Mouse (Mus musculus) kidney, adult 2 months (tissue): ENCODE data around the gene Ptpra. TPM values are rescaled to one million over a fixed set of nuclear protein-coding genes. Genes with fewer than 3 reads are reported as not detected.

ENCODE experiments used
- DNase-seq: peaks from one replicate; pipeline ENCODE4 v3.0.0; 2021
- H3K27ac ChIP-seq: fragments of 200-500 bp; 2 replicates; pipeline ENCODE4 v1.5.1; 2012; ENCODE audit warnings: low read depth, low read length, control low read depth, inconsistent platforms; ENCODE audit not compliant: insufficient read depth
- H3K27me3 ChIP-seq: fragments of 200-500 bp; replicated peaks from 2 replicates; pipeline ENCODE4 v1.6.1; 2012; ENCODE audit warnings: mild to moderate bottlenecking, moderate library complexity, low read length, inconsistent platforms; ENCODE audit not compliant: control insufficient read depth, insufficient read depth
- H3K36me3 ChIP-seq: fragments of 200-500 bp; 2 replicates; pipeline ENCODE4 v1.6.1; 2012; ENCODE audit warnings: mild to moderate bottlenecking, moderate library complexity, low read length, inconsistent platforms; ENCODE audit not compliant: control insufficient read depth, insufficient read depth
- H3K4me1 ChIP-seq: fragments of 200-500 bp; 2 replicates; pipeline ENCODE4 v1.6.1; 2011; ENCODE audit warnings: low read length; ENCODE audit not compliant: control insufficient read depth, insufficient read depth
- H3K4me3 ChIP-seq: fragments of 200-500 bp; 2 replicates; pipeline ENCODE4 v1.5.1; 2011; ENCODE audit warnings: mild to moderate bottlenecking, low read depth, low read length, control low read depth; ENCODE audit not compliant: insufficient read depth
- CTCF ChIP-seq: fragments of 200-500 bp; conservative IDR thresholded peaks from 2 replicates; pipeline ENCODE4 v1.5.1; 2011; ENCODE audit warnings: low read depth, mild to moderate bottlenecking, control low read depth, low read length, moderate library complexity, mixed read lengths; ENCODE audit not compliant: insufficient read depth, insufficient read length
- POLR2A ChIP-seq: fragments of 200-500 bp; IDR thresholded peaks from one replicate; pipeline ENCODE4 v1.6.1; 2011; ENCODE audit warnings: low read depth, low read length, control low read depth
- WGBS: fragments of 180-500 bp; shearing (Covaris S2); methylation state at CpG from one replicate; pipeline ENCODE4 v1.1.7; 2018; 5-methylcytosine and 5-hydroxymethylcytosine counted together
- polyA plus RNA-seq: library from polyadenylated mRNA; depleted of rRNA; stranded (reverse); fragments of >200 nt; gene quantifications from 2 replicates; pipeline ENCODE4 v1.2.3, GENCODE M21; 2012

Ptpra gene
- polyA plus RNA-seq, 1 experiment: 49.9 TPM

DNA sequence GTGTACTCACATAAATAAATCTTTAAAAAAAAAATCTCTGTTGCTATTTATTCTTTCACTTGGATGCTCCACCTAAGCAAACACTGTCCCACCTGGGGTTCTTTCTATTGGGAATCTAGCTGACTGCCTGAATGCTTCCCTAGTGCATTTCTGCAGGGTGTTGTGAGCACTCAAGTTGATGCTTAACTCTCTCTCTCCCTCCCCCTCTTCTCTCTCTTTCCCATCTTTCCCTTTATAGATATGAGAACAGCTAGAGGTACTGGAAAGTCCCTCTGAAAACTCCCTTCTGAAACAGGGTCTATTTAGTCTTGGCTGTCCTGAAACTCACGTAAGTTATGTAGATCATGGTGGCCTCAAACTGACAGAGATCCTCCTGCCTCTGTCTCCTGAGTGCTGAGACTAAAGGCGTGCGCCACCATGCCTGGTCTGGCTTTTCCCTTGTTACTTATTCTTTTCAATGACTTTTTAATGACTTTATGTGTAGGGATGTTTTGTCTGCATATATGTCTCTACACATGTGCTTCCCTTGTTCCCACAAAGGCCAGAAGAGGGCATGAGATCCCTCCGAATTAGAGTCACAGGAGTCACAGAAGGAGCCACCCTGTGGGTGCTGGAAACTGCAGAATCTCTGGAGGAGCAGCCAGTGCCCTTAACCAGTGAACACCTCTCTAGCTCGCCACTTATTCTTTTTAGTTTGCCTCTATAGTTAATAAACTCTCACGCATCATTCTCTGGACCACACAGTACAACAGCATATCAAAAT lies 35.8 kb upstream of the Ptpra start:
- 81% methylated on average over 6 of the region's 6 CpGs for WGBS
- no peak for DNase-seq
- Histone ChIP-seq H3K27ac (no peak overlapping the region), H3K4me3 (no peak overlapping the region), H3K4me1 (no peaks in the 10 kb centered on the region), H3K36me3 (no peaks in the 10 kb centered on the region), H3K27me3 (no peaks in the 10 kb centered on the region)
- 0 out of 2 replicates have a peak, but pooled peaks have one; percentile 22 for TF ChIP-seq CTCF
- no peak for TF ChIP-seq POLR2A

- TF ChIP-seq CTCF (no peak), POLR2A (no peak)
- no peak for DNase-seq
- H3K27me3 ChIP-seq: no peaks in the 10 kb centered on the region
- 96% methylated on average over 26 of the region's 26 CpGs for WGBS
- H3K4me1 ChIP-seq: peaks cover 7% of the 10 kb centered on the region
- no peak overlapping the region for H3K27ac ChIP-seq
- no peaks in the 10 kb centered on the region for H3K36me3 ChIP-seq
- no peak overlapping the region for H3K4me3 ChIP-seq
These were observed 28.1 kb upstream of the Ptpra start for GRCm38 (mm10) chr2:130421781-130422620.

DNA sequence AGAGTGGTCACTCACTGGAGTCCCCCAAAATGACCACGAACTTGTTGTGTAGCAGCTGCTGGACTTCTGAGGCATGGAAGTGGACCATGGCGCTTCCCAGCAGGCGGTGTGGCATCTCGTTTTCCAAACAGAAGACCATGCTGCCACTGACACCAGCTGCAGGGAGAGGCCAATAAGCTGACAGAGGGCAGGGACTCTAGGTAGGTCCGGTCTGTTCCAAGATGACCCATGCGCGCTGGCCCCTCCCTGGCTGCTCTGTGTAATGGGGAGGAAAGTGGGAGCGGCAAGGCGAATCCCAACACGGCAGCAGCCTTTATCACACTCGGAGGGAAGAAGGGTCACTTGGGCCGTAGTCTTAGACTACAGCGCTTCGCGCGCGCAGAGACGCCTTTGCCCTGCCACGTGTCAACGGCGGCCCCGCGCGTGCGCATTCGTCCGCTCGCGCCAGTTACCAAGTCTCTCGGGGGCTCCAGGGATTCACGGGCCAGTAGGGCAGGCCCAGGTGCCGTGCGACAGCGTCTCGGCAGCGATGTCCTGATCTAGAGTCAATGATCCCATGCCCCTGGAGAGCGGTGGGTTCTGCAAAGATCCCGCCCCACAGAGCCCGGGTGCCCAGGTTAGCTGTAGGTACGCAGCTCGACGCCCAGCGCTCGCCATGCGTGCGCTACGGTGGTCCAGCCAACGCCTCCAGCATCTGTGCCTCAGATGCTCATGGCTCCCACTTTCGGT lies 26.5 kb upstream of the Ptpra start:
- 10% methylated on average over 49 of the region's 49 CpGs for WGBS
- no peaks in the 10 kb centered on the region for H3K27me3 ChIP-seq
- H3K4me1 ChIP-seq: peaks cover 7% of the 10 kb centered on the region
- peak overlapping the region; percentile 78 for H3K27ac ChIP-seq
- DNase-seq: peak; percentile 79
- H3K36me3 ChIP-seq: no peaks in the 10 kb centered on the region
- TF ChIP-seq CTCF (no peak), POLR2A (no peak)
- H3K4me3 ChIP-seq: peak overlapping the region; percentile 94

DNA sequence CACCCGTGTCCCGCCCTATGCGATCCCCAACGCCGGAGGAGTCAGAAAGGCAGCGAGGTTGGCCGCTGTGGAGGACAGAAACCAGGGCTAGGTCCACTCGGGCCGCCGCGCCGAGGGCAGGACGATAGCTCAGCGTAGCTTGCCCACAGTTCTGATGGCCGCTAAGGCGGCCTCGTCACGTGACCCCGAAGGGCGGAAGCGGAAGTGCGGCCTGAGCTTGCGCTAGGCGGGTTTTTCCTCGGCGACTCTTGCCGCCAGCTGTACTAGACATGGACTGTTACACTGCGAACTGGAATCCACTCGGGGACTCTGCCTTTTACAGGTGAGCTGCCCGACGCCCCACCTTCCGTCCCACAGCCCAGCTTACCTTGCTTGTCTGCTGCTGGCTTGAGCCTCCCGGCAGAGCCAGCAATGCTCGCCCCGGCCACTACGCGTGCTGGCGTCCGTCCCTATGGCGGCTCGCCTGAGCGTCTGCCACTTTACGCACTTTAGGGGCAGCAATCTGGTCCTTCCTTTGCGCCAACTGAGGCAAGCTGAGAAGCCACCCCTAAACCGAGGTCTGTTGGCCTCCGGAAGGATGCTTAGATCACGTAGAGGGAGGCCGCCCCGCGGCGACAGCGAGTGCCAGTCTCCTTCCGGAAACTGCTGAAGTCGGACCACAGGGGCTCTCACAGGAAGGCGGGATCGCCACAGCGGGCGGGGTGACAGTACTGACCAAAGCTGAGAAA lies 25.8 kb upstream of the Ptpra start, which contains the start of the genes Vps16 and Pced1a:
Gene Vps16 (plus strand): TSS at position 214 of the 728 bp plus-strand sequence.
Gene Pced1a (minus strand): TSS at position 576 of the 728 bp plus-strand sequence.
- WGBS: under 1% methylated on average over 58 of the region's 58 CpGs
- H3K4me1 ChIP-seq: peaks cover 7% of the 10 kb centered on the region
- DNase-seq: peak; percentile 95
- no peaks in the 10 kb centered on the region for H3K36me3 ChIP-seq
- peak; percentile 75 for TF ChIP-seq POLR2A
- peak; percentile 50 for TF ChIP-seq CTCF
- H3K4me3 ChIP-seq: peak within 1 kb of the TSS; percentile 94
- H3K27me3 ChIP-seq: no peaks in the 10 kb centered on the region
- H3K27ac ChIP-seq: peak within 1 kb of the TSS; percentile 81

GRCm38 (mm10) chr2:130425112-130425511 lies 25.0 kb upstream of the Ptpra start:
- WGBS: 18% methylated on average over 5 of the region's 5 CpGs
- H3K4me3 ChIP-seq: peak overlapping the region; percentile 94
- TF ChIP-seq POLR2A (no peak), CTCF (no peak)

GRCm38 (mm10) chr2:130429851-130430250 lies 20.2 kb upstream of the Ptpra start:
- H3K27ac ChIP-seq: no peak overlapping the region
- WGBS: 34% methylated on average over 2 of the region's 2 CpGs

More at GRCm38 (mm10) chr2:130425112-130425511, 25.0 kb upstream of the Ptpra start:
- Histone ChIP-seq H3K36me3 (no peaks in the 10 kb centered on the region), H3K27me3 (no peaks in the 10 kb centered on the region), H3K27ac (no peak overlapping the region), H3K4me1 (peaks cover 7% of the 10 kb centered on the region)
- peak; percentile 23 for DNase-seq

More at GRCm38 (mm10) chr2:130429851-130430250, 20.2 kb upstream of the Ptpra start:
- Histone ChIP-seq H3K4me1 (peaks cover 2% of the 10 kb centered on the region; the same call in 1 of the 2 replicates), H3K27me3 (no peaks in the 10 kb centered on the region), H3K36me3 (no peaks in the 10 kb centered on the region), H3K4me3 (no peak overlapping the region)
- no peak for DNase-seq
- TF ChIP-seq POLR2A: no peak
- no peak for TF ChIP-seq CTCF
